Mouse (Mus musculus) kidney, adult 2 months (tissue): Measurements from ENCODE around the gene Nub1.

Experiments used
- CTCF ChIP-seq: fragments of 200-500 bp; conservative IDR thresholded peaks from 2 replicates; pipeline ENCODE4 v1.5.1; 2011; ENCODE audit warnings: low read depth, mild to moderate bottlenecking, control low read depth, low read length, moderate library complexity, mixed read lengths; ENCODE audit not compliant: insufficient read depth, insufficient read length
- POLR2A ChIP-seq: fragments of 200-500 bp; IDR thresholded peaks from one replicate; pipeline ENCODE4 v1.6.1; 2011; ENCODE audit warnings: low read depth, low read length, control low read depth

GRCm38 (mm10) chr5:24713199-24713598 lies 27.9 kb downstream of the Nub1 start:
- TF ChIP-seq CTCF = no peak
- TF ChIP-seq POLR2A = no peak
